Mouse (Mus musculus): ENCODE measurements around the gene Tyw1. TPM values are rescaled to one million over a fixed set of nuclear protein-coding genes. Genes with fewer than 3 reads are reported as not detected.

Gene Tyw1
- total RNA-seq, 2 experiments from 2014 or later: 17.8 to 21.4 TPM

DNA sequence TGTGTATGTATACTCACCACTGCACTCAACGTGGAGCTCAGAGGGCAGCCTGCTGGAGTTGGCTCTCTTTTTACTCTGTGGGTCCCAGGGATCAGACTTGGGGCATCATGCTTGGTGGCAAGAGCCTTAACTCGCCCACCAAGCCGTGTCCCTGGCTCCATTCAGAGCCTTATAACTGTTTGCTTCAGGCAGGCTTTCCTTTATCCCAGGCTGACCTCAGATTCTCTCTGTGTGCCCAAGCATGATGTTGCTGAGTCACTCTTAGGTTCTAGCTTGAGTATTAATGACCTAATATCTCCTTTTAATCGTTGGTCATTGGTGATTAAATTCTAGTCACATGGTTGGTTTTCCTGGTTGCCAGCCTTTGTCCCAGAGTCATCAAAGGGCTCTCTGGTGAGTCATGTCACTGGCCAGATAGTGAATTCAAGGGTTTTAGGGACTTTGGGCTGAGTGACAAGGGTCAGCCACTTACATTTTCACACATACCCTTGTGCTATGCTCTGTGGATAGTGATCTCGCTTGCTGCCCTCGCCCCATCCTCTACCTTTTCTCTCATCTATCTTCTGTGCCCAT is 9.1 kb downstream of the Tyw1 start:
- DNase-seq: no peak

- DNase-seq: peak; percentile 52
These were observed 11.2 kb downstream of the Tyw1 start for GRCm38 (mm10) chr5:130266651-130267050.

DNA sequence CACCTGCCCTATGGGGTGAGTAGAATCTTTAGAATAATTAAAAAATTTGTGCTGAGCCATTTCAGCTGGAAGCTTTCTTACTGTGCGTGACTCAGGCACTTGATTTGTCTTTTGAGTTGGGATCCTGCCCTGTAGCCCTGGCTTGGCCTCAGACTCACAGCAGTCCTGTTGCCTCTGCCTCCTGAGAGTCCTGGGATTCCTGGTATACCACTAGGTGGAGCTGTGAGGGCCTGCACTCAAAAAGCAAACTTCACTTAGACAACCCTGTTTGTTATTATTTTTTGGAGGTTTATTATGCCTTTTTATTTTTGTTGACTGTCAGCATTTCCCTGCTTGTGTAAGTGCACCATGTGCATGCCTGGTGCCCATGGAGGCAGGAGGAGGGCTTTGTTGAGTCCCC is 11.9 kb downstream of the Tyw1 start:
- peak; percentile 37 for DNase-seq

GRCm38 (mm10) chr5:130268976-130269375 is 13.6 kb downstream of the Tyw1 start:
- peak; percentile 55 for DNase-seq

GRCm38 (mm10) chr5:130272344-130272743 is 16.9 kb downstream of the Tyw1 start:
- no peak for DNase-seq

GRCm38 (mm10) chr5:130273046-130273445 is 17.6 kb downstream of the Tyw1 start:
- DNase-seq: no peak

DNA sequence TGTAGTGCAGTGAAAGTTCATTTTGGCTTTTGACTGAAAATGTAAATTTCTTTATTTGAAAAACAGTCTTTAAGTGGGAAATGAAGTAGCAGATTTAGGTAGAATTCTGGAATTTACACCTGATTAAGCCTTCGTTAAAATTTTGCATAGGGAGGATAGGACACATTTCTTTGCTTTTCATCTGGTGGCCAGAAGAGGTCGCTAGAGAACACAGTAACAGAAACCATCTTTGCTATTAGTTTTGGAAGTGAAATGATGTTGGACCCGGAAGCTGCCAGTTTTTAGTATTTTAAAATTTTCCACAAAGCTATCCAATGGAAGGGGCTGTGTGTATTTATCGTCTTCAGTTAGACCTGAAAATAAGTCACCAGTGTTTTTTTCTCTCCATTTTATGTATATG is 20.1 kb downstream of the Tyw1 start:
- DNase-seq: peak; percentile 52

GRCm38 (mm10) chr5:130278011-130278472 is 22.6 kb downstream of the Tyw1 start:
- DNase-seq: no peak

DNA sequence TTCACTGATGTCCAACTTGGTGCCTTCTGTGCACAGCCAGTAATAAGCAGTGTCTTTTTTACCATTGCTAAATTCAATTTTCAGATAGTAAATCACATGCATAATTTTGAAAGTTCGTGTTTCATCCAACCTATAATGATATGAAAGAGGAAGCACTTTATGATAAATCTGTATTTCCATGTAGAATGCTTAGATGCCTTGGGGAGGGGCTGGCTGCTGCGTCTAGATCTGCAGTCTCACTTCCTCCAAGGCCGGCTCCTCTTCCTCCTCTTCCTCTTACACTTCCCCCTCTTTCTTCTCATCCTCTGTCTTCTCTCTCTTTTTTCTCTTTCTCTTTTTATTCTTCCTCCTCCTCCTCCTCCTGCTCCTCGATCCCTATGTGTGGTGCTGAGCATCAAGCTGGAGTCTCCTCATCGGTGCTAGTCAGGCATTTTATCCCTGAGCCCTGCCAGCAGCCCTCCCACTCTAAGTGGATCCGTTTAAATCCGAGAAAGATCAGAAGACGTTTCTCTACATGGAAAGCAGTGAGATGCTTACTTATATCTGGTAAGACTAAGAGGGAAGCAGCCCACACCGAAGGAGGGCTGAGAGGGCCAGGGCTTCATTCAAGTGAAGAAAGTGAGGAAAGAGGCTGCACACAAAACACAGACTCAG is 27.8 kb downstream of the Tyw1 start:
- no peak for DNase-seq

DNA sequence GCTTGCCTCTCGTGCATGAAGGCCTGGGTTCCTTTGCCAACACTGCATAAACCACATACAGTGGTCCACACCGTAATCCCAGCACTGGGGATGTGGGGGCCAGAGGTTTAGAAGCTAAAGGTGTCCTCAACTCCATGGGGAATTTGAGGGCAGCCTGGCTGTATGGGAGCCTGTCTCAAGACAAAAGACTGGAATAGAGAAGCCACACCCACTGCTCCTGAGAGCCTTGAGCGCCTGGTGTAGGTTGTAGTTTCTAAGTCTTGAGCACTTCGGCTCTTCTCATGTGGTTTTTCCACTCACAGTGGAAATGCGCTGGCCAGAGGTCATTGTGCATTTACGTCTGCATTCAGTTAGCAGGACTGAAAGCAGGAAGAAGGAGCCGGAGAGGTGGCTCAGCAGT is 32.7 kb downstream of the Tyw1 start:
- no peak for DNase-seq

- DNase-seq: no peak
These were observed 34.8 kb downstream of the Tyw1 start for GRCm38 (mm10) chr5:130290242-130290641.

- DNase-seq: no peak
These were observed 35.4 kb downstream of the Tyw1 start for GRCm38 (mm10) chr5:130290775-130291174.

DNA sequence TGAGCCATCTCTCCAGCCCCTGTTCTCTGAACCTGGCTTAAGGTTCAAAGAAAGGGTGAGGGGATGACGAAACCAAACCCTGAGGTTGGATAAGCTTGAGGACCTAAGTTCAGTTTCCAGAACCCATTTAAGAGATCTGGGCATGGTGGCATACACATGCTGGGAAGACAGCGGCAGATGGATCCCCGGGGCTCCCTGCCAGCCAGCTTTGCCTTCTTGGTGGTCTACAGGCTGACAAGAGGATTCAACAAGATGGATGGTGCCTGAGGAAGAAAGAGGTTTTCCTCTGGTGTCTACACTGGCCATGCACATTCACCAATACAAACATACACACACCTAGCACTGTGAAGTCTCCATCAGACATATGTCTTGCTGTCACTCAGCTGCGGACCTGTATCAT is 37.6 kb downstream of the Tyw1 start:
- DNase-seq: no peak

- no peak for DNase-seq
These were observed 38.5 kb downstream of the Tyw1 start for GRCm38 (mm10) chr5:130293941-130294340.

DNA sequence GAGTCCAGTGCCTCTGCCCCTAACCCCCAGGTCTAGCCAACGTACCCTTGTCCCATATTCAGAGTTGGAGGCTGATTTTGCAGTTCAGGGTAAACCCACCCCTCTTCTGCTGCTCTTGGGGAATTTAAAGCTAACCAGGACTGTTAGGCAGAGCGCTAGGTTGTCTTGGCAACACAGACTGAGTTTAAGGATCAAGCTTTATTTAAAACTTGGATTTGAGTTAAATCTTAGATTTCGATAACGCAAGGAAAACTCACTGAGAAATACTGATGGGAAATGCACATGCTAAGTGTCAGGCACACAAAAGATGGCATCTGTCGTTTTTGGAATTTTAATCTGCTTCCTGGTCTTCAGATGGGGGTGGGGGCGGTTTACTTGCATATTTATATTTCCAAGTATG is 39.2 kb downstream of the Tyw1 start:
- no peak for DNase-seq

DNA sequence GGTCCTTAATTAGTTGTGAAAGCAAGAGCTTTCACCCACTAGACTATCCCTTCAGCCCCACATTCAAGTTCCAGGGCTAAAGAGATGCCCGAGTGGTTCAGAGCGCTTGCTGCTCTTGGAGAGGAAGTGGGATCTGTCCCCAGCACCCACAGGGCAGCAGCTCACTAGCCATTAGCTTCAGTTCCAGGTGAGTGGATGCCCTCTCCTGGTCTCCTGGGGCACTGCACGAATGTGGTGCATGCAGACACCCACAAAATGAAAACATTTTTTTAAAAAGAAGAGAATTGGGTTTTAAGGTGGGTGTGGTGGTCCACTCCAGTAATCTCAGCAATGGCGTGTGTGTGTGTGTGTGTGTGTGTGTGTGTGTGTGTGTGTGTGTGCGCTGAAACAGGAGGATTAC is 40.7 kb downstream of the Tyw1 start:
- no peak for DNase-seq

DNA sequence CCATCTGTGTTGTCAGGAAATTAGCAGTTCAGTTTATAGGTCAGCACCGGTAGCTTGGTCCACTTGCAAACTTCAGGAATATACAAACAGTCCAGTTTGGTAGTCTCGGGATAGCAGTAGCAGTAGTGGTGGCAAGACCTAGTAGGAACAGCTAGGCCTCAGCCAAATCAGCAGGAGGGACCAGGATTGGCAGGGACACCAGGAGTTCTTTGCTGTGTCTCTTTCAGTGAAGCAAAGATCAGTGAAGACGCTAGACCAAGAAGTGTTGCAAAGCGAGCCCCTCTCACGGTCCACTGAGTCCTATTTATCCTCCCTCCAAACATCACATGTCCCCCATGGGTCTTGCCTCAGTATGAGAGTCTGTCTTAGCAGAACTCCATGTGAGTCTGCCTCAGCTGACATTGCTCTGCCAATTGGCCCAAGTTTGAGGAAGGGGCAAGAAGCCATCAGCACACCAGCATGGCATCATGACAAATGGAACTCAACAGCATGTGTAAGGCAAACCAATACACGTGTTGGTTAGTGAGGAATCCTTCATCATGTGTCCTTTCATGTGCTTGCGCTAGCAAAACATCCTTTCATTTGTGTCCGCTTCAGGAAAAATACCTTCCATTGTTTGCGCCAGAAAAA is 43.5 kb downstream of the Tyw1 start:
- no peak for DNase-seq

GRCm38 (mm10) chr5:130299526-130299925 is 44.1 kb downstream of the Tyw1 start:
- no peak for DNase-seq

DNA sequence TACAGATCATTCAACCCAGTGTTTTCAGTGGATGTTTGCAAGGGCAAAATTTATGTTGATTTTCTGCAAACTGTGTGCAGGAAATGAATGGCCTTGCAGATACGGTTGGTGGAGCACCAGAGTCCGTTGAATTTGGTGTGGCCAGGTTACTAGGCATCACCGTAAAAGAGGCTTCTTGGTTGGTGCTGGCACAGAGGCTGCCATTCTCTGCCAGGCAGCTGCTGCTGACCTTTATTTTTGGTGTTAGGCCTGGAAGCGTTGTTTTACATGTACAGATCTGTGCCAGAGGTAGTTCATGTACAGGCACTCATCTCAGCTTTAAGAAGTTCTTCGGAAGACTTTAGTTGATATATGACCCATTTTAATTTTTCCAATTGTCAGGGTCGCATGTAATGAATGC is 48.2 kb downstream of the Tyw1 start:
- DNase-seq: no peak

DNA sequence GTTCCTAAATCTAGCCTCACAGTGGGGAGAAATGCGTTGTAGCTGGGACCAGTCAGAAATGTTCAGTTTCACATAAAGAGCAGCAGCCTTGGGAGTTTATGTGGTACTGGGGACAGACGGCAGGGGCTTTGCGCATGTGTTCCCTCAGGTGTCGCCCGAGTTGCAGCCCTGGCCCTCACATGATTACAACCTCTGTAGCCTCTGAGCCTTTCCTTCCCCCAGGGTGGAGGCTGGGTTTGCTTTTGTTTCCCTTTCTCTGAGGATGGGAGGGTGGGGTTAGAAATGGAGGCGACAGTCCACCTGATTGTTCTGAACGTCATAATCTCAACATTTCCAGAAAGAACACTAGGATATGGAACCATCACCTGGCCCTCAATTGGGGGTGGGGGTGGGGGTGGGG is 52.5 kb downstream of the Tyw1 start:
- no peak for DNase-seq

DNA sequence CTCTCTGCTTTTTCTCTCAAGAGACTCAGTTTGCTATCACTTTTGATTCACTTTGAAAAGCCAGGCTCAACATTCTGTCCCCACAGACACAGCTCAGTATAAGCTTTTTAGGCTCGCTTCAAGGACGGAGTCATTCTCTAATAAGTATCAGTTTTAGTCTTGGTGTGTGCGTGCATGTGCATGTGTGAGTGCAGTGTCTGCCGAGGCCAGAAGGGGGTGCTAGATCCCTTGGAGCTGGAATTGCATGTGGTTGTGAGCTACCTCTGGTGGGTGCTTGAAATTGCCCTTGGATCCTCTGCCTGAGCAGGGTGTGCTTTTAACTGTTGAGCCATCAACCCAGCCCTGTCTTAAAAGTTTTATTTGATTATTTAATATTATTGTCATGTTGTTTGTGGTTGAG is 54.7 kb downstream of the Tyw1 start:
- no peak for DNase-seq

- DNase-seq: peak; percentile 72
These were observed 55.4 kb downstream of the Tyw1 start for GRCm38 (mm10) chr5:130310827-130311226.

DNA sequence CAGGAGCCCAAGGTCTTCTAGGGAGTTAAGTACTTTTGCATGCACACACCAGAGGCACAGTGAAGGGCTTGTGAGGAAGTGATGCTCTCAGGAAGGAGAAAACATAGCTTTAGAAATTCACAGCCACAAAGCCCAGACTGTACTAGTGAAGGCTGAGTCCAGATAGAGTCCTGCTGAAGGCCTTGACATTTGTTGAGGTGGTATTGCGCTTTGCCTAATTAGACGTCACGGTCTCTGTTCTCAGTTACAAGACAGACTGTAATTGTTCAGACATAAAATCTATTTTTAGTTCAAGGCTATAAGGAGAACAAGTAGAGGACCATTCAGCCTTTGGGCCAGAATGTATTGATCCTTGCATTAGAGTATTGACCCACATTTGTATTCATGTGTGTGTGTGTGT is 58.1 kb downstream of the Tyw1 start:
- DNase-seq: peak; percentile 26

DNA sequence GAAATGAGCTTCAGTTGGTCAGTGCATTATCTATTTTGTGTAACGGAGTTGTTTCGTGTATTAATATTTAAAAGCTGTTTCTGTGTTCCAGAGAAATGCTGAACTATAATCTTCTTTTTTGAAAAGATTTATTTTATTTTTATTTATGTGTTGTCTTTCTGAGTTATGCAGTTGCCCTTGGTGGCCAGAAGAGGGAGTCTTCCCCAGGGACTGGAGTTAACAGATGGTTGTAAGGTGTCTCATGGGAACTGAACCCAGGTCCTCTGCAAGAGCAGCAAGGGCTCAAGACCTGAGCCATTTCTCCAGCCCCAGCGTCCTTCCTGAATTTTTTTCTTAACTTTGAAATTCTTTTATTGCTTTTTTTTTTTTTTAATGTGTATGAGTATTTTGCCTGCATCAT is 59.5 kb downstream of the Tyw1 start:
- no peak for DNase-seq
